Mouse (Mus musculus) C2C12 (cell line): ENCODE measurements at regions not wholly inside any gene's neighbourhood (a gene's known extent, or its start where the extent isn't known, plus 50 kb on each side); places are given as distances from the start of the nearest gene placed in this dataset.

ENCODE experiments used
- CTCF ChIP-seq: IDR thresholded peaks from one replicate; pipeline ENCODE4 v1.5.1; 2011; ENCODE audit not compliant: control insufficient read depth, insufficient read depth, insufficient read length
- MAX ChIP-seq: IDR thresholded peaks from one replicate; pipeline ENCODE4 v1.6.1; 2011; ENCODE audit warnings: mild to moderate bottlenecking, control low read depth
- MYOG ChIP-seq: IDR thresholded peaks from one replicate; pipeline ENCODE4 v1.6.1; 2011; ENCODE audit not compliant: control insufficient read depth, insufficient read length; ENCODE audit errors: extremely low read depth
- USF1 ChIP-seq: IDR thresholded peaks from one replicate; pipeline ENCODE4 v1.6.1; 2011; ENCODE audit warnings: low read depth, mild to moderate bottlenecking, control low read depth, moderate library complexity

- TF ChIP-seq CTCF: no peak
- TF ChIP-seq MAX: no peak
- TF ChIP-seq USF1: no peak
- TF ChIP-seq MYOG: no peak
These were observed 118.2 kb downstream of the Ppp4r2 start for GRCm38 (mm10) chr6:100951646-100952045.
